Mouse (Mus musculus): ENCODE results near the gene Prrx1. TPM values are rescaled to one million over a fixed set of nuclear protein-coding genes. Genes with fewer than 3 reads are reported as not detected.

The Prrx1 gene
- polyA plus RNA-seq, 1 experiment = 1.9 TPM

DNA sequence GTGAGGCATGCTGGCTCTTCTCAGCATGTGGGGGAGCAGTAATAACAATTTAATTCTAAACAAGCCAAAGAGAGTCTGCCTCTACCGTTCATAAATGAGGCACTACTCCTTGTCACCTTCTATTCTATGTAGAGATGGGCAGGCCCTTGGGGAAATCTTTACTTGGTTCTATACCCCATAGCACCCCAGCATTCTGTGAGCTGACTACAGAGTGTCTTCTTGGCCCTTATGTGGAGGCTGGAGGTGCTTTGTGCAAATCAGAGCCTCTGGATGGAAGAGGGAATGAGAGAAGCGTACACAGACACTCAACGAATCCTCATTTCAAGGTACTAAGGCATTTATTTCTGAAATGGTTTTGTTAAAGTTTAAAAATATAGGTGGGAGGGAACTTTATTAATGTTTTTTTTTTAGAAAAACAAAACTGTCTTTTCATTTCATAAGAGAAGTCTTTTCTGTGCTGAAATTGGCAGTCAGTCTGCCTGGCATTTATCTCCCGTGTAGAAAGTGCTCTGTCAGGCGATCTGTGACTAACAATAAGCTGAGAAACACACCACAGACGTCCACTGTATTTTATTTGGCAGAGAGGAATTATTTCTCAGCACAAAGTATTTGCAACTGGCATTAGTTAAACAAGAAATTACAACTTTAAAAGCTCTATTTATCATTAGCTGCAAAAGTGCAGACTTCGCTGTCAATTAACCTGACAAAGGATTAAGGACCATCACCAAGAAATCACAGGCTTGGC, 33.2 kb downstream of the Prrx1 start:
- no peaks in the 10 kb centered on the region for H3K36me3 ChIP-seq (ENCODE audit: control insufficient read depth, insufficient read depth, low read length)
- DNase-seq = no peak
- no peaks in the 10 kb centered on the region for H3K27me3 ChIP-seq (ENCODE audit: control insufficient read depth, insufficient read depth, low read length)
- H3K4me1 ChIP-seq (replicated peaks; ENCODE audit: control insufficient read depth, insufficient read depth, low read length) = no peaks in the 10 kb centered on the region
- H3K4me3 ChIP-seq (ENCODE audit: control insufficient read depth, insufficient read depth, low read length) = no peak overlapping the region
- H3K27ac ChIP-seq (ENCODE audit: control insufficient read depth, insufficient read depth, low read length) = no peak overlapping the region
- TF ChIP-seq POLR2A (IDR thresholded peaks at IDR 0.05; ENCODE audit: control insufficient read depth, extremely low read depth, insufficient read depth, low read length, poor library complexity) (no peak), CTCF (IDR thresholded peaks at IDR 0.05; ENCODE audit: borderline replicate concordance, control insufficient read depth, extremely low read depth, insufficient read depth, low read length, poor library complexity) (no peak)
- WGBS = 87% methylated on average over 7 of the region's 7 CpGs

- TF ChIP-seq POLR2A (IDR thresholded peaks at IDR 0.05; ENCODE audit: control insufficient read depth, extremely low read depth, insufficient read depth, low read length, poor library complexity) = no peak
- WGBS = 92% methylated on average over 7 of the region's 7 CpGs
- no peak overlapping the region for H3K4me3 ChIP-seq (ENCODE audit: control insufficient read depth, insufficient read depth, low read length)
- no peaks in the 10 kb centered on the region for H3K27me3 ChIP-seq (ENCODE audit: control insufficient read depth, insufficient read depth, low read length)
- no peak overlapping the region for H3K27ac ChIP-seq (ENCODE audit: control insufficient read depth, insufficient read depth, low read length)
- no peaks in the 10 kb centered on the region for H3K36me3 ChIP-seq (ENCODE audit: control insufficient read depth, insufficient read depth, low read length)
- DNase-seq = no peak
- no peaks in the 10 kb centered on the region for H3K4me1 ChIP-seq (replicated peaks; ENCODE audit: control insufficient read depth, insufficient read depth, low read length)
These were observed 36.4 kb downstream of the Prrx1 start for GRCm38 (mm10) chr1:163277069-163277468.

DNA sequence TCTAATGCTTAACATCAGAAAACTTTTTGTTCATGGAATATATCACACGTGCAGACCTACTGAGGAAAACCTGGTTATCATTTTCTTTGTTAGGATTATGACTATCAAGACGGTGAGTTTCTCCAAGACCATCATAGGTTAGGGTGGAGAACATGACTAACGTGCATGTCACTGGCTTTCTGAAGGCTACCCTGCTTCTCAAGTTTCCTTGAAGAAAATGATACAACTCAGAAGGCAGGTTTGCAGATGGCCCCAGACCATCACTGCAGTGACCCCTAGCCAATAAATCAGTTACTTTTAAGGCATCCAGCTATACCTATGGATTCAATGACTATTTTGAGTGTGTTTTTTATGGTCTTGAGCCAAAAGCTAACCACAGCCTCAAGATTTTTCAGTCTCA, 38.6 kb downstream of the Prrx1 start:
- Histone ChIP-seq H3K36me3 (ENCODE audit: control insufficient read depth, insufficient read depth, low read length) (no peaks in the 10 kb centered on the region), H3K4me1 (replicated peaks; ENCODE audit: control insufficient read depth, insufficient read depth, low read length) (no peaks in the 10 kb centered on the region), H3K27ac (ENCODE audit: control insufficient read depth, insufficient read depth, low read length) (no peak overlapping the region), H3K4me3 (ENCODE audit: control insufficient read depth, insufficient read depth, low read length) (no peak overlapping the region), H3K27me3 (ENCODE audit: control insufficient read depth, insufficient read depth, low read length) (no peaks in the 10 kb centered on the region)
- DNase-seq = no peak
- 93% methylated on average over 3 of the region's 3 CpGs for WGBS
- TF ChIP-seq CTCF (IDR thresholded peaks at IDR 0.05; ENCODE audit: borderline replicate concordance, control insufficient read depth, extremely low read depth, insufficient read depth, low read length, poor library complexity) = no peak
- no peak for TF ChIP-seq POLR2A (IDR thresholded peaks at IDR 0.05; ENCODE audit: control insufficient read depth, extremely low read depth, insufficient read depth, low read length, poor library complexity)

DNA sequence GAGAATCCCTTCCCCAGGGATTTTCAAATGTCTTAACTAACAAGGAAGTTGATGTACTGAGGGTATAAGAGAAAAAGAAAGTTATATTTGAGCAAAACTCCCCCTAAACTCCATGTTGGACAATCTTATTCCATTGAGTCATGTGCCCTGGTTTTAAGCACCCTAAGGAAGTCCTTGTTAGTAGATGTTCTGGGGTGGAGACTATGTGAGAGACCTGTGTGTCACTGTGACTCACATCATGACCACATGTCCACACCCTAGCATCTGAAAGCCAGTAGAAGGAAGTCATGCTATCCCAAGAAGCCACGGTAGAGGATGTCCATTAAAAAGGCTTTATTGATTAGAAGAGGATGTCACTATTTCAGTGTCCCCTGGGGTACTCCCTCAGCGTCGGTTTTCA, 40.4 kb downstream of the Prrx1 start:
- no peaks in the 10 kb centered on the region for H3K4me1 ChIP-seq (replicated peaks; ENCODE audit: control insufficient read depth, insufficient read depth, low read length)
- H3K4me3 ChIP-seq (ENCODE audit: control insufficient read depth, insufficient read depth, low read length) = no peak overlapping the region
- no peaks in the 10 kb centered on the region for H3K27me3 ChIP-seq (ENCODE audit: control insufficient read depth, insufficient read depth, low read length)
- WGBS = 82% methylated on average over 3 of the region's 3 CpGs
- TF ChIP-seq CTCF (IDR thresholded peaks at IDR 0.05; ENCODE audit: borderline replicate concordance, control insufficient read depth, extremely low read depth, insufficient read depth, low read length, poor library complexity) (no peak), POLR2A (IDR thresholded peaks at IDR 0.05; ENCODE audit: control insufficient read depth, extremely low read depth, insufficient read depth, low read length, poor library complexity) (no peak)
- DNase-seq = no peak
- H3K27ac ChIP-seq (ENCODE audit: control insufficient read depth, insufficient read depth, low read length) = no peak overlapping the region
- no peaks in the 10 kb centered on the region for H3K36me3 ChIP-seq (ENCODE audit: control insufficient read depth, insufficient read depth, low read length)

GRCm38 (mm10) chr1:163266853-163267538, 46.5 kb downstream of the Prrx1 start:
- no peak overlapping the region for H3K27ac ChIP-seq (ENCODE audit: control insufficient read depth, insufficient read depth, low read length)
- H3K27me3 ChIP-seq (ENCODE audit: control insufficient read depth, insufficient read depth, low read length) = no peaks in the 10 kb centered on the region
- TF ChIP-seq CTCF (IDR thresholded peaks at IDR 0.05; ENCODE audit: borderline replicate concordance, control insufficient read depth, extremely low read depth, insufficient read depth, low read length, poor library complexity) (no peak), POLR2A (IDR thresholded peaks at IDR 0.05; ENCODE audit: control insufficient read depth, extremely low read depth, insufficient read depth, low read length, poor library complexity) (no peak)
- no peaks in the 10 kb centered on the region for H3K36me3 ChIP-seq (ENCODE audit: control insufficient read depth, insufficient read depth, low read length)
- DNase-seq = no peak
- no peak overlapping the region for H3K4me3 ChIP-seq (ENCODE audit: control insufficient read depth, insufficient read depth, low read length)
- no peaks in the 10 kb centered on the region for H3K4me1 ChIP-seq (replicated peaks; ENCODE audit: control insufficient read depth, insufficient read depth, low read length)
- WGBS = 87% methylated on average over 8 of the region's 8 CpGs

DNA sequence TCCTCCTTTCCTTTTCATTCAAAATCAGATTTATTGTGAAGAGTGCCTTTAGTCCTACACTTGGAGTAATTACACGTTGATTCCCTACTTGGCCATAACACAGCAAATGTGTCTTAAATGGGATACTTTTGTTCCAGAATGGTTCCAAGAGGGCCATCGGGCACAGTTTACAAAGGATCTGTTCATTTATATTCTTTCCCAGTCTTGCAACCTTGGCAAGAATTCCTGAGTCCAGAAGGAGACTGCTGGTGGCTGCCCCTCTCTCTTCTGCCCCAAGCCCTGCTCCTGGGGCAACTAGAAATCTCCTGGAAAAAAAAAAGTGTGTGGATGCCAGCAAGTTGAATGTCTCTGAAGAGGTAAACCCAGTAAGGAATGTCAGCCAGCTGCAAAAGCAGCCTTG, 56.2 kb downstream of the Prrx1 start:
- TF ChIP-seq POLR2A (IDR thresholded peaks at IDR 0.05; ENCODE audit: control insufficient read depth, extremely low read depth, insufficient read depth, low read length, poor library complexity) (no peak), CTCF (IDR thresholded peaks at IDR 0.05; ENCODE audit: borderline replicate concordance, control insufficient read depth, extremely low read depth, insufficient read depth, low read length, poor library complexity) (no peak)
- DNase-seq = no peak
- Histone ChIP-seq H3K4me3 (ENCODE audit: control insufficient read depth, insufficient read depth, low read length) (no peak overlapping the region), H3K36me3 (ENCODE audit: control insufficient read depth, insufficient read depth, low read length) (no peaks in the 10 kb centered on the region), H3K27ac (ENCODE audit: control insufficient read depth, insufficient read depth, low read length) (no peak overlapping the region), H3K27me3 (ENCODE audit: control insufficient read depth, insufficient read depth, low read length) (no peaks in the 10 kb centered on the region), H3K4me1 (replicated peaks; ENCODE audit: control insufficient read depth, insufficient read depth, low read length) (no peaks in the 10 kb centered on the region)
- WGBS = 95% methylated on average over 2 of the region's 2 CpGs
